Mouse (Mus musculus) MEL (cell line): Measurements from ENCODE around the gene Morn3. TPM values are rescaled to one million over a fixed set of nuclear protein-coding genes. Genes with fewer than 3 reads are reported as not detected.
A peak's percentile ranks its signal among the peaks of the same experiment; 100 is the strongest.

Experiments used
- DNase-seq: peaks from one replicate; pipeline ENCODE4 v3.0.0; 2011; ENCODE audit warnings: low read depth, low spot score
- H3K27ac ChIP-seq: 2 replicates; pipeline ENCODE4 v1.5.1; 2012; ENCODE audit warnings: low read depth, mild to moderate bottlenecking, control low read depth, low read length, moderate library complexity; ENCODE audit not compliant: control insufficient read depth
- H3K27me3 ChIP-seq, 2 experiments: fragments of 150-350 bp in 1 of 2; sonication (generic) in 1 of 2; 2 replicates each; pipeline ENCODE4 v1.6.1; 2012; ENCODE audit warnings: low read length in 2 of 2, mild to moderate bottlenecking in 2 of 2, improper control_type of control experiment in 1 of 2, moderate library complexity in 1 of 2; ENCODE audit not compliant: insufficient read depth in 2 of 2, control insufficient read depth in 1 of 2
- H3K36me3 ChIP-seq, 2 experiments: 2 replicates each; pipeline ENCODE4 v1.6.1; 2012 to 2014; ENCODE audit warnings: low read length in 2 of 2, improper control_type of control experiment in 1 of 2, inconsistent platforms in 1 of 2, mild to moderate bottlenecking in 1 of 2; ENCODE audit not compliant: insufficient read depth in 2 of 2, control insufficient read depth in 1 of 2
- H3K4me1 ChIP-seq, 2 experiments: fragments of 150-350 bp in 1 of 2; sonication (generic) in 1 of 2; 2 replicates each; pipeline ENCODE4 v1.6.1; 2012; ENCODE audit warnings: low read length in 2 of 2, improper control_type of control experiment in 1 of 2, mild to moderate bottlenecking in 1 of 2; ENCODE audit not compliant: insufficient read depth in 2 of 2, control insufficient read depth in 1 of 2
- H3K4me3 ChIP-seq, 2 experiments: fragments of 150-350 bp in 1 of 2; sonication (generic) in 1 of 2; 2 replicates each; pipeline ENCODE4 v1.5.1; 2012; ENCODE audit warnings: low read depth in 2 of 2, low read length in 2 of 2, mild to moderate bottlenecking in 2 of 2, moderate library complexity in 2 of 2, control low read depth in 1 of 2, improper control_type of control experiment in 1 of 2; ENCODE audit not compliant: control insufficient read depth in 1 of 2, insufficient read depth in 1 of 2
- H3K79me2 ChIP-seq: 2 replicates; pipeline ENCODE4 v1.6.1; 2012; ENCODE audit warnings: mild to moderate bottlenecking, low read length, moderate library complexity; ENCODE audit not compliant: control insufficient read depth, poor library complexity, insufficient read depth
- H3K9ac ChIP-seq: 2 replicates; pipeline ENCODE4 v1.6.1; 2012; ENCODE audit warnings: low read depth, mild to moderate bottlenecking, control low read depth, low read length, moderate library complexity; ENCODE audit not compliant: control insufficient read depth, poor library complexity, severe bottlenecking
- H3K9me3 ChIP-seq: fragments of 150-350 bp; sonication (generic); replicated peaks from 2 replicates; pipeline ENCODE4 v1.6.1; 2012; ENCODE audit warnings: mild to moderate bottlenecking, low read length, improper control_type of control experiment, moderate library complexity; ENCODE audit not compliant: insufficient read depth
- CHD1 ChIP-seq: IDR thresholded peaks from 2 replicates; pipeline ENCODE4 v1.6.1; 2012; ENCODE audit warnings: low read depth, mild to moderate bottlenecking, inconsistent platforms, low read length, improper control_type of control experiment
- CHD2 ChIP-seq: IDR thresholded peaks from 2 replicates; pipeline ENCODE4 v1.6.1; 2011; ENCODE audit warnings: low read length, improper control_type of control experiment
- CTCF ChIP-seq, 3 experiments: IDR thresholded peaks in 2 of 3; conservative IDR thresholded peaks in 1 of 3; 2 replicates each; pipeline ENCODE4 v1.5.1; 2011 to 2012; ENCODE audit warnings: low read length in 3 of 3, low read depth in 2 of 3, mild to moderate bottlenecking in 2 of 3, improper control_type of control experiment in 1 of 3, inconsistent platforms in 1 of 3, mixed read lengths in 1 of 3, moderate library complexity in 1 of 3; ENCODE audit not compliant: control insufficient read depth in 1 of 3, insufficient read depth in 1 of 3, poor library complexity in 1 of 3, severe bottlenecking in 1 of 3
- E2F4 ChIP-seq: IDR thresholded peaks from 2 replicates; pipeline ENCODE4 v1.6.1; 2011; ENCODE audit warnings: low read depth, low read length, improper control_type of control experiment, borderline replicate concordance
- ELF1 ChIP-seq: IDR thresholded peaks from 2 replicates; pipeline ENCODE4 v1.6.1; 2014; ENCODE audit warnings: low read depth, mild to moderate bottlenecking, inconsistent platforms, low read length, improper control_type of control experiment, moderate library complexity
- ETS1 ChIP-seq: IDR thresholded peaks from 2 replicates; pipeline ENCODE4 v1.6.1; 2012; ENCODE audit warnings: low read depth, mild to moderate bottlenecking, inconsistent platforms, low read length, improper control_type of control experiment, moderate library complexity
- GABPA ChIP-seq: IDR thresholded peaks from 2 replicates; pipeline ENCODE4 v1.6.1; 2012; ENCODE audit warnings: low read depth, mild to moderate bottlenecking, inconsistent platforms, low read length, improper control_type of control experiment, moderate library complexity
- GATA1 ChIP-seq: IDR thresholded peaks from 2 replicates; pipeline ENCODE4 v1.6.1; 2011; ENCODE audit warnings: low read depth, low read length, improper control_type of control experiment
- HCFC1 ChIP-seq: IDR thresholded peaks from 2 replicates; pipeline ENCODE4 v1.6.1; 2012; ENCODE audit warnings: low read depth, mild to moderate bottlenecking, inconsistent platforms, low read length, improper control_type of control experiment, moderate library complexity
- JUND ChIP-seq: IDR thresholded peaks from 2 replicates; pipeline ENCODE4 v1.6.1; 2011; ENCODE audit warnings: low read depth, mild to moderate bottlenecking, improper control_type of control experiment, low read length
- MAX ChIP-seq: IDR thresholded peaks from 2 replicates; pipeline ENCODE4 v1.6.1; 2011; ENCODE audit warnings: low read length, improper control_type of control experiment
- MAZ ChIP-seq: IDR thresholded peaks from 2 replicates; pipeline ENCODE4 v1.6.1; 2012; ENCODE audit warnings: low read depth, mild to moderate bottlenecking, inconsistent platforms, low read length, improper control_type of control experiment
- MEF2A ChIP-seq: IDR thresholded peaks from 2 replicates; pipeline ENCODE4 v1.6.1; 2014; ENCODE audit warnings: low read depth, mild to moderate bottlenecking, inconsistent platforms, low read length, improper control_type of control experiment; ENCODE audit not compliant: poor library complexity, insufficient replicate concordance, severe bottlenecking; ENCODE audit errors: extremely low read depth
- MXI1 ChIP-seq: IDR thresholded peaks from 2 replicates; pipeline ENCODE4 v1.6.1; 2011; ENCODE audit warnings: mild to moderate bottlenecking, low read depth, low read length, improper control_type of control experiment
- MYB ChIP-seq: IDR thresholded peaks from 2 replicates; pipeline ENCODE4 v1.6.1; 2011; ENCODE audit warnings: mild to moderate bottlenecking, low read depth, low read length, improper control_type of control experiment
- NRF1 ChIP-seq: IDR thresholded peaks from 2 replicates; pipeline ENCODE4 v1.6.1; 2014; ENCODE audit warnings: low read depth, mild to moderate bottlenecking, inconsistent platforms, low read length, improper control_type of control experiment, moderate library complexity; ENCODE audit not compliant: poor library complexity, insufficient read depth, severe bottlenecking
- POLR2A ChIP-seq, 2 experiments: IDR thresholded peaks; 2 replicates each; pipeline ENCODE4 v1.6.1; 2011 to 2012; ENCODE audit warnings: low read length in 2 of 2, mild to moderate bottlenecking in 2 of 2, control low read depth in 1 of 2, improper control_type of control experiment in 1 of 2, low read depth in 1 of 2, moderate library complexity in 1 of 2; ENCODE audit not compliant: control insufficient read depth in 1 of 2, insufficient read depth in 1 of 2, poor library complexity in 1 of 2
- POLR2AphosphoS2 ChIP-seq: IDR thresholded peaks from 2 replicates; pipeline ENCODE4 v1.6.1; 2011; ENCODE audit warnings: low read length, improper control_type of control experiment
- RCOR1 ChIP-seq: IDR thresholded peaks from 2 replicates; pipeline ENCODE4 v1.6.1; 2012; ENCODE audit warnings: low read depth, mild to moderate bottlenecking, inconsistent platforms, low read length, improper control_type of control experiment
- SIN3A ChIP-seq: IDR thresholded peaks from 2 replicates; pipeline ENCODE4 v1.6.1; 2012; ENCODE audit warnings: low read length, improper control_type of control experiment, inconsistent platforms
- SMC3 ChIP-seq: IDR thresholded peaks from 2 replicates; pipeline ENCODE4 v1.6.1; 2011; ENCODE audit warnings: low read depth, low read length, improper control_type of control experiment
- TAL1 ChIP-seq: IDR thresholded peaks from 2 replicates; pipeline ENCODE4 v1.6.1; 2012; ENCODE audit warnings: mild to moderate bottlenecking, inconsistent platforms, low read length, moderate library complexity, mixed read lengths
- UBTF ChIP-seq: IDR thresholded peaks from 2 replicates; pipeline ENCODE4 v1.6.1; 2012; ENCODE audit warnings: low read depth, mild to moderate bottlenecking, inconsistent platforms, low read length, improper control_type of control experiment, moderate library complexity, borderline replicate concordance; ENCODE audit not compliant: insufficient read depth
- USF1 ChIP-seq: IDR thresholded peaks from 2 replicates; pipeline ENCODE4 v1.6.1; 2014; ENCODE audit warnings: low read depth, mild to moderate bottlenecking, inconsistent platforms, low read length, improper control_type of control experiment, moderate library complexity
- ZC3H11A ChIP-seq: IDR thresholded peaks from 2 replicates; pipeline ENCODE4 v1.6.1; 2012; ENCODE audit warnings: low read depth, mild to moderate bottlenecking, inconsistent platforms, low read length, improper control_type of control experiment
- ZMIZ1 ChIP-seq: IDR thresholded peaks from 2 replicates; pipeline ENCODE4 v1.6.1; 2012; ENCODE audit warnings: low read depth, mild to moderate bottlenecking, inconsistent platforms, low read length, improper control_type of control experiment, moderate library complexity
- ZNF384 ChIP-seq: IDR thresholded peaks from 2 replicates; pipeline ENCODE4 v1.6.1; 2012; ENCODE audit warnings: low read depth, mild to moderate bottlenecking, inconsistent platforms, low read length, improper control_type of control experiment
- polyA plus RNA-seq, 2 experiments: library from polyadenylated mRNA; stranded (reverse) in 1 of 2; unstranded in 1 of 2; fragments of >175 nt in 1 of 2; fragments of >200 nt in 1 of 2; gene quantifications; 2 replicates each; pipeline versions ENCODE4 v1.2.1 to v1.2.4; 2012; ENCODE audit warnings: low replicate concordance in 2 of 2, low read depth in 1 of 2; ENCODE audit not compliant: insufficient read length in 2 of 2, insufficient read depth in 1 of 2, missing spikeins in 1 of 2
- total RNA-seq: library from RNA; depleted of rRNA; stranded (reverse); fragments of 300-350 nt; gene quantifications from 2 replicates; pipeline ENCODE4 v1.2.3, GENCODE M21; 2012

Gene Morn3
- total and polyA plus RNA-seq, 3 experiments: not detected

DNA sequence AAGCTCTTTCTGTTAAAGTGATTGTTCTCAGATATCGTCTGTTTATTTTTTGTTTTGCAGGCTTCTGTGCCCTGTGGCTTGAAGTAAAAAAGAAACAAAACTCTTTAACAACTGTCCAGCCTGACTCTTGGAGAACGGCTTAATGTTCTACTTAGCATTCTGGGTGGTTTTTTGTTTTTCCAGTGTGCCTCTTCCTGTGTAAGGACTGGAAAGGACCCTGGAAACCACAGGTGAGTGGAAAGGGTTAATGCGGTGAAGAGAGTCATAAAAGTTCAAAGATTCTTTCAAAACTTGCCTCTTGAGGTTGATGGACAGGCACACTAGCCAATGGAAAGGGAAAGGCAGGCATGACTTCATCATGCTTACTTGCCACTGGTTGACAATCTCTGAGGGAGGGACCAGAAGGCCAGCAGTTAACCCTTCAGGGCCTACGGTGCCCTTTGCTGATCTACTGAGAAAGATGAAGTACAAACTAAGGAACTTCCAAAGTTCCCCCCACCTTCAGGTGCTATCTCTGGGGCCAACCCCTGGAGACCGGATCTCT lies 52.4 kb downstream of the Morn3 start:
- H3K27ac ChIP-seq: no peak overlapping the region
- TF ChIP-seq TAL1 (no peak), NRF1 (no peak), CHD2 (peak; percentile 85), MAZ (no peak), ZC3H11A (no peak), HCFC1 (peak; percentile 69), SMC3 (no peak), ZNF384 (no peak), USF1 (no peak), CTCF (IDR thresholded peaks at IDR 0.05 in 2 of 3, conservative IDR thresholded peaks at IDR 0.05 in 1 of 3; ENCODE audit: control insufficient read depth in 1 of 3, insufficient read depth in 1 of 3, low read depth in 2 of 3, low read length in 3 of 3, poor library complexity in 1 of 3, severe bottlenecking in 1 of 3) (no peak), MEF2A (no peak), E2F4 (no peak), RCOR1 (no peak), GABPA (no peak), MXI1 (peak; percentile 55; the same call in 1 of the 2 replicates), ELF1 (0 out of 2 replicates have a peak, but pooled peaks have one; percentile 21), SIN3A (peak; percentile 95), JUND (no peak), CHD1 (no peak)
- H3K36me3 ChIP-seq: peaks cover 0 to 13% of the 10 kb centered on the region in 2 experiments; a peak in 2 of 4 replicates
- H3K4me3 ChIP-seq: peak overlapping the region; percentile 41 to 57; a peak in 3 of 4 replicates
- H3K79me2 ChIP-seq: no peaks in the 10 kb centered on the region
- no peaks in the 10 kb centered on the region for H3K9me3 ChIP-seq
- DNase-seq: peak; percentile 99
- peaks cover 5 to 25% of the 10 kb centered on the region in 2 experiments; a peak in 3 of 4 replicates for H3K4me1 ChIP-seq
- H3K9ac ChIP-seq: peak overlapping the region; percentile 60
- no peaks in the 10 kb centered on the region for H3K27me3 ChIP-seq

- TF ChIP-seq RCOR1 (no peak), ZMIZ1 (no peak), USF1 (no peak), SMC3 (no peak), HCFC1 (no peak), ETS1 (no peak), GATA1 (no peak), TAL1 (no peak), MYB (no peak), MAX (no peak), UBTF (no peak), POLR2A (IDR thresholded peaks at IDR 0.05; ENCODE audit: control insufficient read depth in 1 of 2, insufficient read depth in 1 of 2, low read depth in 1 of 2, low read length in 2 of 2, poor library complexity in 1 of 2) (no peak), POLR2AphosphoS2 (no peak)
- Histone ChIP-seq H3K36me3 (peaks cover 0 to 13% of the 10 kb centered on the region in 2 experiments; a peak in 2 of 4 replicates), H3K9me3 (no peaks in the 10 kb centered on the region), H3K27ac (no peak overlapping the region), H3K4me3 (peak overlapping the region; percentile 41 to 57; a peak in 3 of 4 replicates), H3K27me3 (no peaks in the 10 kb centered on the region), H3K79me2 (peaks cover 2% of the 10 kb centered on the region; the same call in 1 of the 2 replicates), H3K4me1 (peaks cover 5 to 25% of the 10 kb centered on the region in 2 experiments; a peak in 3 of 4 replicates), H3K9ac (peak overlapping the region; percentile 60)
- DNase-seq: no peak
Measured at GRCm38 (mm10) chr5:122993811-122994210, 53.0 kb downstream of the Morn3 start.
